Mouse (Mus musculus) olfactory bulb, adult 2 months (tissue): ENCODE data around the gene Zfp106.

Experiments
- CTCF ChIP-seq: fragments of 200-500 bp; IDR thresholded peaks from 2 replicates; pipeline ENCODE4 v1.5.1; 2012; ENCODE audit warnings: low read depth, mild to moderate bottlenecking, low read length, moderate library complexity; ENCODE audit not compliant: insufficient read depth
- POLR2A ChIP-seq: fragments of 200-500 bp; IDR thresholded peaks from 2 replicates; pipeline ENCODE4 v1.6.1; 2012; ENCODE audit warnings: mild to moderate bottlenecking, low read depth, low read length, moderate library complexity; ENCODE audit not compliant: insufficient read depth

DNA sequence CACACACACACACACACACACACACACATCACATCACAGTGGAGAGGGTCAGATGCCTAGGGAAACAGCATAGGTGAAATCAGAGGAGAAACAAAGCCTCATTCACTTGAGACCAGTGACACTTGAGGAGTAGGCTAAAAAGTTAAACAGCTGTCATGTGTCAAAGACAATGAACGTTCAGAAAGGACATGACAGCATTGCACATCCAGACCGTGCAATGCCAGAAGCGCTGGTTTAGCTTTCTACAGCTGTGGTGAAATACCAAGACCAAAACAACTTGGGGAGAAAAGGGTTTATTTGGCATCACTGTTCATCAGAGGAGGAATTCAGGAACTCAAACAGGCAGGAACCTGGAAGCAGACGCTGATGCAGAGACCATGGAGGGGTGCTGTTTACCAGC is 70.4 kb downstream of the Zfp106 start:
- TF ChIP-seq CTCF (no peak), POLR2A (no peak)
